Mouse (Mus musculus): ENCODE results near the gene Apoh. TPM values are rescaled to one million over a fixed set of nuclear protein-coding genes. Genes with fewer than 3 reads are reported as not detected.

Gene Apoh
- polyA plus RNA-seq, 1 experiment from 2014 or later = not detected

- H3K27me3 ChIP-seq (ENCODE audit: control insufficient read depth, insufficient read depth, low read length) = no peaks in the 10 kb centered on the region
- 43% methylated on average over 11 of the region's 11 CpGs for WGBS
- ATAC-seq (ENCODE audit: low FRiP score, low TSS enrichment) = 0 out of 2 replicates have a peak, but pooled peaks have one; percentile 72
- H3K27ac ChIP-seq (ENCODE audit: low read depth, low read length) = no peak overlapping the region
- H3K4me1 ChIP-seq (ENCODE audit: control insufficient read depth, insufficient read depth, low read length) = no peaks in the 10 kb centered on the region
- H3K4me3 ChIP-seq (ENCODE audit: low read length) = no peak overlapping the region
- H3K4me2 ChIP-seq (replicated peaks; ENCODE audit: low read depth, low read length) = no peak overlapping the region
- H3K36me3 ChIP-seq (ENCODE audit: control insufficient read depth, insufficient read depth, low read length) = no peaks in the 10 kb centered on the region
- no peak overlapping the region for H3K9ac ChIP-seq (ENCODE audit: low read depth, low read length)
- H3K9me3 ChIP-seq (ENCODE audit: control insufficient read depth, low read length) = no peaks in the 10 kb centered on the region
These were observed 100.9 kb downstream of the Apoh start for GRCm38 (mm10) chr11:108443893-108444563.

GRCm38 (mm10) chr11:108447148-108447547 is 104.0 kb downstream of the Apoh start:
- Histone ChIP-seq H3K4me1 (ENCODE audit: control insufficient read depth, insufficient read depth, low read length) (no peaks in the 10 kb centered on the region), H3K9ac (ENCODE audit: low read depth, low read length) (no peak overlapping the region), H3K4me2 (replicated peaks; ENCODE audit: low read depth, low read length) (no peak overlapping the region), H3K27me3 (ENCODE audit: control insufficient read depth, insufficient read depth, low read length) (no peaks in the 10 kb centered on the region), H3K9me3 (ENCODE audit: control insufficient read depth, low read length) (no peaks in the 10 kb centered on the region), H3K36me3 (ENCODE audit: control insufficient read depth, insufficient read depth, low read length) (no peaks in the 10 kb centered on the region), H3K27ac (ENCODE audit: low read depth, low read length) (no peak overlapping the region), H3K4me3 (ENCODE audit: low read length) (no peak overlapping the region)
- no peak for ATAC-seq (ENCODE audit: low FRiP score, low TSS enrichment)

GRCm38 (mm10) chr11:108449811-108450210 is 106.7 kb downstream of the Apoh start:
- H3K36me3 ChIP-seq (ENCODE audit: control insufficient read depth, insufficient read depth, low read length) = no peaks in the 10 kb centered on the region
- no peak overlapping the region for H3K9ac ChIP-seq (ENCODE audit: low read depth, low read length)
- no peak for ATAC-seq (ENCODE audit: low FRiP score, low TSS enrichment)
- no peaks in the 10 kb centered on the region for H3K4me1 ChIP-seq (ENCODE audit: control insufficient read depth, insufficient read depth, low read length)
- no peaks in the 10 kb centered on the region for H3K9me3 ChIP-seq (ENCODE audit: control insufficient read depth, low read length)
- H3K4me2 ChIP-seq (replicated peaks; ENCODE audit: low read depth, low read length) = no peak overlapping the region
- WGBS = 30% methylated on average over 3 of the region's 3 CpGs
- no peak overlapping the region for H3K4me3 ChIP-seq (ENCODE audit: low read length)
- H3K27ac ChIP-seq (ENCODE audit: low read depth, low read length) = no peak overlapping the region
- H3K27me3 ChIP-seq (ENCODE audit: control insufficient read depth, insufficient read depth, low read length) = no peaks in the 10 kb centered on the region

GRCm38 (mm10) chr11:108459599-108459998 is 116.4 kb downstream of the Apoh start:
- H3K27me3 ChIP-seq (ENCODE audit: control insufficient read depth, insufficient read depth, low read length) = no peaks in the 10 kb centered on the region
- H3K4me1 ChIP-seq (ENCODE audit: control insufficient read depth, insufficient read depth, low read length) = no peaks in the 10 kb centered on the region
- H3K9ac ChIP-seq (ENCODE audit: low read depth, low read length) = no peak overlapping the region
- no peak overlapping the region for H3K27ac ChIP-seq (ENCODE audit: low read depth, low read length)
- H3K4me2 ChIP-seq (replicated peaks; ENCODE audit: low read depth, low read length) = no peak overlapping the region
- no peaks in the 10 kb centered on the region for H3K36me3 ChIP-seq (ENCODE audit: control insufficient read depth, insufficient read depth, low read length)
- no peak overlapping the region for H3K4me3 ChIP-seq (ENCODE audit: low read length)
- H3K9me3 ChIP-seq (ENCODE audit: control insufficient read depth, low read length) = no peaks in the 10 kb centered on the region
- WGBS = 89% methylated on average over 3 of the region's 3 CpGs
- no peak for ATAC-seq (ENCODE audit: low FRiP score, low TSS enrichment)

Other genes starting within 250 kb of the Apoh start
- 6.7 and 10.9 TPM in 2 replicates for gene Prkca, start 574 bp downstream of the Apoh start, polyA plus RNA-seq (2014; fragmentation: Nextera tagmentation; extraction: Ambion mirVana)
- gene Cep112, start 81.8 kb downstream of the Apoh start, polyA plus RNA-seq (2014; fragmentation: Nextera tagmentation; extraction: Ambion mirVana) = 10.2 and 16.3 TPM in 2 replicates